Mouse (Mus musculus): ENCODE results near the gene Arhgef6.

Gene Arhgef6

GRCm38 (mm10) chrX:57338371-57339211 is at the start of gene Arhgef6:
Gene Arhgef6, minus strand, starts transcription at chrX:57338729.
- DNase-seq (ENCODE audit: low spot score in 2 of 2): no peak

GRCm38 (mm10) chrX:57380915-57381314 is 42.4 kb upstream of the Arhgef6 start:
- DNase-seq (ENCODE audit: low spot score in 2 of 2): no peak

DNA sequence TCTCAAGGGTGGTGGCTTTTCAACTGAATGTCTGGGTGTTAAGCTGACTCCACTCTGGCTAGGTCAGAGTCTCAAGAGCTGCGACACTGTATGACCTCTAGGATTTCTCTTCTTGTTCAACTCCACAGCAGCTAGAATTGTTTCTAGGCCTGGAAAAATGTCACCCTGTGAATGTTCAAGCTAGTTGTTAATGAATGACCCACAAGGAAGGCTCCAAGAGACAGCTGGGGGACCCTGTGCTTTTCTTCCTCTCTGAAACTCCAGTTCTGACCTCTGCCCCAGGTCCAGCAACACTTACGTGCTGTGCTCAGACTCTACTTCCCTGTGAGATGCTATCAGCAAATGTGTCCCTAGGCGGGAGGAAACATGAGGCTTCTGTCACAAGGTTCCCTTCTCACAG is 40.0 kb upstream of the Arhgef6 start:
- no peak for DNase-seq (ENCODE audit: low spot score in 2 of 2)

GRCm38 (mm10) chrX:57377096-57377495 is 38.6 kb upstream of the Arhgef6 start:
- no peak for DNase-seq (ENCODE audit: low spot score in 2 of 2)

DNA sequence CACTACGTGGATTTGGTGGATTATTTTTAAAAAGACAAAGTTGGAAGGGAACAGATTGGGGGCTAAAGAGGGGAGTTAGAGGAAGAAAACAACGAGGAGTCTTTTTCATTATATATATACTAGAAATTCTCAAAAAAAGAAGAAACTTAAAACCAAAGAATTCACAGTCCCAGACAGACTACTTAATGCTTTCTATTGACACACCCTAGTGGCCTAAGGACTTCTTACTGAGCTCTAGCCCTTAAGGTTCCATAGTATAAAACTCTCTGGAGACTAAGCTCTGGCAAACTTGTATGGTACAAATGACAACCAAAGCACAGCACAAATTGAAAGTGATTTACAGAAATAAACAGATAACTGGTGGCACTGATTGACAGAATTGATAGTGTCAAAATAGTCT is 35.5 kb upstream of the Arhgef6 start:
- no peak for DNase-seq (ENCODE audit: low spot score in 2 of 2)

GRCm38 (mm10) chrX:57373543-57373942 is 35.0 kb upstream of the Arhgef6 start:
- DNase-seq (ENCODE audit: low spot score in 2 of 2): no peak

- DNase-seq (ENCODE audit: low spot score in 2 of 2): no peak
These were observed 34.4 kb upstream of the Arhgef6 start for GRCm38 (mm10) chrX:57372965-57373364.

DNA sequence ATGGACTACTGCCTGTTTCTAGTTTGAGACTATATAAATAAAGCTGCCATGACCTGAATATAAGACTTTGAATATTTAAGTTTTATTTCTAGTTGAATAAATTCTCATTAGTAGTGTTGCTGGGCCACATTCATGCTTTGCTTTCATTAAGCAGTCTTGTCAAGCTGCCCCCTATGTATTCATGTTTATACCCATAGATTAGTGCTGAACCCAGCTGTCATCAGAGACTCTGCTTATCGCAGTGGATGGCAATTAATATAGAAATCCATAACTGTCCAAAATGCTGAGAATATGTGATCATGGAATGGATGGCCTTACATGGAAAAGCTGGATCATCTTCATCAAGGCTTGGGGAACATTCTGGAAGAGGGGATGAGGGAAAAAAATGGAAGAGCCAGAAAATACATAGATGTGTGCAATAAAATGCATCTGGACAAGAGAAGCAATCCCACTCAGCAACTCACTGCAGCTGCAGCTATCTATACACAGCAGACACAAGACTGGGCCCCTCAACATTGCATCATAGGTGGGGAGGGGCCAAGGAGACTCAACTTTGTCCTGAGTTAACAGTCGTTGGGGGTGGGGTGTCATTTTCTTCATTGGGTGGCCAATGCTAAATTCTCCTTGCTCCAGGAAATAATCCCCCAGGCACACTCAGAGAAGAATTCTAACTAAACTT is 26.5 kb upstream of the Arhgef6 start:
- no peak for DNase-seq (ENCODE audit: low spot score in 2 of 2)

DNA sequence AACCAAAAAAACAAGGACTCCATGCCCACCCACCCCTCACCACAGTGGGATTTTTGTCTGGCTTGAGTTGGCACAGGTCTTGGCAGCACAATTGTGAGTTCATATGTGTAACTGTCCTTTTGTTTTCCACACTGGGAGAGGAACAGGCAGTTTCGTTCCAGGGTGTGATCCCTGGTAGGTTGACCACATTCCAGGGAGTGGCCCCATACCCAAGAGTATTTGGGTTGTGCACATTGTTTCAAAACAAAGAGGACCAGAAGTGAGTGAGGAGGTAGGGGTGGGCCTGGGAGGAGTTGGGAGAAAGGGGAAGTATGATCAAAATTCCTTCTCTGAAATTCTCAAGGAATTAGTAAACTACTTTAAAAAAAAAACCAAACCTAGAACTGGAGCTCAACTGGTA is 20.8 kb upstream of the Arhgef6 start:
- no peak for DNase-seq (ENCODE audit: low spot score in 2 of 2)

DNA sequence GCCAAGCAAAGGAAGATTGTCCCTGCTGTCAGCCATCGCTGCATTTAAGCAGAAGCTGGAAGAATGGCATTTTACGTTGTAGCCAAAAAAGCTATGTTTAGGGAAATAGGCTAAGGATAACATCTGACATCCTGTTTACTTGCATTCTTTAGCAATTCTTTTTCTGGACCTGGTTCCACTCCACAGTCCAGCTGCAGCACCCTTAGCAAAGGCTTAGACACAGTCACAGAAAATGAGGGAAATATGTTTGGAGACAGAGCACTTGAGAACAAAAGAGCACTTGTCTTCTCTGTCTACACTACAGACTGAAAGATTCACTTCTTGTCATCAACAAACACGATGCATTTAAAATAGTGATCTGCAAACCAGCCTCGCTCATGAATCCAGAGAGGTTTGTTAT is 691 bp upstream of the Arhgef6 start:
- DNase-seq (ENCODE audit: low spot score in 2 of 2): peak in 1 of 2 experiments; percentile 2

DNA sequence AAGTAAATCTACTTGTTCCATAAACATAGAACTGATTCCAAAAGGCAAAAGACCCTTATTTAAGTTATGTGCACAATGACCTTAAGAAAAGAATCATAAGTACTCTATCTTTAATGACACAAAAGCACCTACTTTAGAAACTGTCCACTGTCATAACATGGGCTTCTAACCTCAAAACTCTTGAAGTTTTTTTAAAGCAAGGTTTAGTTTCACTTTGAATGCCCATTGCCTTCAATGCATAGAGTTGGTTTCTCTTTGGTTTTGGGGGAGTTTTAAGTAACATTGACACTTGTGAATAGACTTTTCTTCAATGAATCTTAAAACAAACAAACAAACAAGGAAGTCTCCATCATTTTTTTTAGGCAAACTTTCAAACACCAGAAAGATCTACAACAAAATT is 947 bp downstream of the Arhgef6 start:
- DNase-seq (ENCODE audit: low spot score in 2 of 2): no peak

- no peak for DNase-seq (ENCODE audit: low spot score in 2 of 2)
These were observed 1.6 kb downstream of the Arhgef6 start for GRCm38 (mm10) chrX:57336958-57337357.

DNA sequence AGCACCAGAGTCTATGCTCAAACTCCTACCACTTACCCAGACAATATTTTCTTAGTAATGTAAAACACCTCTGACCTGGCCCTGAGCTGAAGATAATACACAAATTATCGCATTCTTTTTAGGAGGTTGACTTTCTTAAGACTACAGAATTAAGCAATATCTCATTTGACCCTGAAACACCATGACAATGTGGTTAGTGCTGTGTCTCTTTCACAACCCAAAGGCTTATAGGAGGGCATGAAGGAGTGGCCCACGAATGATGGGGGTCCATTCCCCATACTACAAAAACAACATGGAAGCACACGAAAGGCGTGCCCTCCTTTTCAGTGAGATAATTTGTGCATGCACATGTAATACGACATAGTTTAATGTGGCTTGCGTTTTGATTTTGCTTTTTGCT is 3.2 kb downstream of the Arhgef6 start:
- DNase-seq (ENCODE audit: low spot score in 2 of 2): no peak

DNA sequence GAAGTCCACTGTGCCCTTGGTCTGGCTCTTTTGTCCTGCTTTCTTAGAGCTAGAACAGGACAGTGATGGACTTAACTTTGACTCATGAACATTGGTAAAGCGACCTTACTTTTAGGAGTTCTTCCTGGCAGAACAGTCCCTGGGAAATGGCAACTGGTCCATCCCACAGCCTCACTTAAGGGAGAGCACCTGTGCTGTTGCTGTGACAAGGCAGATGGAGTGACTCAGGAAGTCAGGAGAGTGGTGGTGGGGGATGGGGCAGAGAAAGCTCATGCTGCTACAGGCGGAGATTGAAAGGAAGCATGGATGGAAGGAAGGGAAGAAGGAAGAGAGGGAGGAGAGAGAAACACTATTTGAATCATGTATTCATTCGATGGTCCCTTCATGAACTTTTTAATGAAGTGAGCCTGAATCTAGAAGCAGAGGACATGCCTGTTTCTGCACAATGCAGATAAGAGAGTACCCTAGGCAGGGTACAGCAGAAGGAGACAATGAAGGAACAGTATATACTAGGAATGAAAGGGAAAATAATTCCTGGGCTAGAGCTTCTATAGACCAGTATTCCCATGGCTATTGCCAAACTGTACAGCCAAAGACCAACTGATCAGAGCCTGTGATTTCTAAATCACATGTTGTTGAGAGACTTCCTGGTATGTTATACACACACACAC is 10.7 kb downstream of the Arhgef6 start:
- no peak for DNase-seq (ENCODE audit: low spot score in 2 of 2)

DNA sequence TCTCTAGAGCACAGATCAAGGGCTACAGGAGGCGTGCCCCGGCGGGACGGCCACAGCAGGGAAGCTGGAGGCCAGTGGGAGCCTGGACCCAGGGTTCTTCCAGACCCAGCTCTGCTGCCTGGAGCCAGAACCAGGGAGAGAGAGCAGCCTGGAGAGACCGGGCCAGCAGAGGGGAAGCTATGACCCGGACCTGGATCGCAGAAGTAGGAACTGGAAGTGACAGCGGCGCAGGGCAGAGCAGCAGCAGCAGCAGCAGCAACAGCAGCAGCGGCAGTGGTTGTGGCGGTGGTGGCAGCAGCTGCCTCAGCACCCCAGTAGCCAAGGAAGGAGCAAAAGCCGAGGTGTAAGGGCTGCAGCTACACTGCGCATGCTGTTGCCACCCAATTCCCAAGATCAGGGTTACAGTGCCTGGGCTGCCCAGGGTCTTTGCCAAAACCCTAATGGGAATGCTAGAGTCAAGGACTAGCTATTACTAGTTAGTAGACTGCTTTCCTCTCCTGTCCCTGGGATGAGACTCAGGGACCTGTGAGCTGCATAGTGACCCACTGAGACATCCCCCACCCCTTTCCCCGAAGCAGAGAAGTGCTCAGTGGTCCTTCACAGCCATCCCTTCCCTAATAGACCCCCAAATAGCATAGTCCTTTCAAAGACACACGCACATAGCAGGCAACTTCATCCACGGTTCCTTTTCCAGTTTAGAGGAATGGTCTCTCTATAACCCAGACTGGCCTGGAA is 11.9 kb downstream of the Arhgef6 start:
- DNase-seq (ENCODE audit: low spot score in 2 of 2): no peak

- DNase-seq (ENCODE audit: low spot score in 2 of 2): no peak
These were observed 12.6 kb downstream of the Arhgef6 start for GRCm38 (mm10) chrX:57325861-57326461.

DNA sequence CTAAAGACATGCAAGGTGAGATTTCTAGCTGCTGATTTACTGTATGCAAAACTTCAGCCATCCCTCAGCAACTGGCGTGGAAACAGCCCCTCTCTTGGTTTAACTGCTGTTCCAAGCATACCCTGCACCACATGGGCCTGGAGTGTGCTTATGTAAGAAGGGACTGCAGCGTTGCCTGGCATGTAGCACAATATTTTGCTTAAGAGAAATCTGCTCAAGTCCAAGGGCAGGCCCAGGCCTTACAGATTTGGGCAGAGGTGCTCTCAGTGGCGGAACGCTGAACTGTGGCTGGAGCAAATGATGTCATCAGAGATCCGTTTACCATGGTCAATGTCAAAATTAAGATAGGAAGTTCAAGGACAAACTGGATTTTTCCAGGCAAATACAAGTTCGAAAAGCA is 13.6 kb downstream of the Arhgef6 start:
- DNase-seq (ENCODE audit: low spot score in 2 of 2): no peak

GRCm38 (mm10) chrX:57312066-57312465 is 26.5 kb downstream of the Arhgef6 start:
- no peak for DNase-seq (ENCODE audit: low spot score in 2 of 2)

DNA sequence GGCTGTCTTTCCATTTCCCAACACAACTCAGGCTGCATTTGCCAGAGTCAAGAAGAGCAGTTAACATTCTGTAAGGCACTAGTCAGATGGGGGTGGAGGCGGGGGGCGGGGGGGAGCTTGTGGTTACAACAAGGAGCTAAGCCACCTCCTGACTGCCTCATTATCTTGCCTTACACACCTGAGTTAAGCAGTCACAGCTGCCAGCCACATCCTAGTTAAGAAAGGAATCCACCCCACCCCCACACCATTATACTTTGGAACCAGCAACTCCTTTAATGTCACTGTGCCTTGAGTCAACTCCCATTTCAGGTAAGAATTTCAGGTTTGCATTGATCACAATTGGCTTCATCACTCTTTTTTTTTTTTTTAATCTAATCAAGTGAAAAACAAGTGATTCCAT is 28.5 kb downstream of the Arhgef6 start:
- no peak for DNase-seq (ENCODE audit: low spot score in 2 of 2)

- no peak for DNase-seq (ENCODE audit: low spot score in 2 of 2)
These were observed 31.8 kb downstream of the Arhgef6 start for GRCm38 (mm10) chrX:57306747-57307146.

- DNase-seq (ENCODE audit: low spot score in 2 of 2): no peak
These were observed 33.7 kb downstream of the Arhgef6 start for GRCm38 (mm10) chrX:57304784-57305287.
